ENCODE assay signal across 8 mouse cellular contexts in the genomic region with DNA sequence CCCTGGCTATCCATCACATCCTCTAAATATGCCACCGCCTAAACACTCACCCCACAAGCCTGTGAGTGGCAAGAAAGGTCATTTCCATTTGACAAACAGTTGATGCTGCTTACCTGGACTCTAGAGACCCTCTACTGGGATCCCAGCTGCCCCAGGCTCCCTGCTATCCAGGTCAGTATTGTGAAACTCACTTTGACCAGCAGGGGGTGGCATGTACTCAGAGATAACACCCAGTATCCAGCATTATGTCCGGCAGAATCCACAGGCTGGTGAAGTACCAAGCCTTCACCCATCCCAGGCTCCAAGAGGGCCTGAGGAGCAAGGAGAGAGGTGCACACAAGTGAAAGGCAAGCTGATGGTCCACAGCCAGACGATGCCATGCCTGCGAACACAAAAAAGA. TPM values are rescaled to one million over a fixed set of nuclear protein-coding genes. Genes with fewer than 3 reads are reported as not detected.
DNase-seq lines count a peak whose midpoint lies in the region; ATAC-seq and TF ChIP-seq lines count a peak whose summit lies in the region.

No protein-coding gene starts in this region.

- H3K4me3 ChIP-seq in midbrain, embryonic 14.5 days (replicated peaks; ENCODE audit: low read depth, low read length), result no peak overlapping the region
- no peak overlapping the region for H3K4me3 ChIP-seq in midbrain, embryonic 16.5 days (ENCODE audit: low read depth, low read length)
- no peak overlapping the region for H3K4me3 ChIP-seq in bone marrow, adult 2 months (replicated peaks; ENCODE audit: control insufficient read depth, low read depth, low read length)
- no peak overlapping the region for H3K4me3 ChIP-seq in embryonic facial prominence, embryonic 15.5 days (replicated peaks)
- no peak overlapping the region for H3K4me3 ChIP-seq in neural tube, embryonic 11.5 days (ENCODE audit: low read depth, low read length)

- 80% methylated on average over 4 of the region's 4 CpGs for WGBS in midbrain, embryonic 14.5 days
- WGBS in midbrain, embryonic 16.5 days, result 77% methylated on average over 4 of the region's 4 CpGs
- WGBS in bone marrow, adult 2 months, result 56% methylated on average over 4 of the region's 4 CpGs
- WGBS in embryonic facial prominence, embryonic 15.5 days, result 67% methylated on average over 4 of the region's 4 CpGs
- 84% methylated on average over 4 of the region's 4 CpGs for WGBS in neural tube, embryonic 11.5 days

- peak; percentile 78 for DNase-seq in midbrain, embryonic 14.5 days
- DNase-seq in induced T-regulatory cell, adult 2 months (ENCODE audit: low read depth), result peak; percentile 48
- DNase-seq in left cerebral cortex, postnatal 25 days (ENCODE audit: low spot score in 2 of 2), result peak; percentile 73 to 79
- peak; percentile 56 for DNase-seq in neural tube, embryonic 11.5 days (ENCODE audit: low spot score)
- DNase-seq in thymus, postnatal 10 days (ENCODE audit: low spot score in 2 of 2), result peak; percentile 16 to 49

- H3K36me3 ChIP-seq in midbrain, embryonic 14.5 days (ENCODE audit: control insufficient read depth, insufficient read depth, low read length), result no peaks in the 10 kb centered on the region
- H3K36me3 ChIP-seq in midbrain, embryonic 16.5 days (ENCODE audit: control insufficient read depth, insufficient read depth, low read length), result no peaks in the 10 kb centered on the region
- H3K36me3 ChIP-seq in embryonic facial prominence, embryonic 15.5 days, result no peaks in the 10 kb centered on the region
- no peaks in the 10 kb centered on the region for H3K36me3 ChIP-seq in neural tube, embryonic 11.5 days (ENCODE audit: control insufficient read depth, insufficient read depth, low read length)

- intact Hi-C loops in left cerebral cortex, postnatal 25 days (cut with DNase I), result loop anchor here (10.0 kb wide), 3 partner anchors 46 to 254 kb away; no protein-coding TSS in a partner anchor

- H3K9ac ChIP-seq in midbrain, embryonic 14.5 days (replicated peaks; ENCODE audit: low read length), result no peak overlapping the region
- H3K9ac ChIP-seq in midbrain, embryonic 16.5 days (ENCODE audit: low read depth, low read length), result no peak overlapping the region
- no peak overlapping the region for H3K9ac ChIP-seq in embryonic facial prominence, embryonic 15.5 days
- H3K9ac ChIP-seq in neural tube, embryonic 11.5 days (ENCODE audit: low read length), result no peak overlapping the region

- no peak for TF ChIP-seq POLR2A in bone marrow, adult 2 months (IDR thresholded peaks at IDR 0.05; ENCODE audit: borderline replicate concordance, control insufficient read depth, low read depth, low read length)

- no peak for ATAC-seq in midbrain, embryonic 14.5 days (ENCODE audit: low FRiP score, low TSS enrichment)
- no peak for ATAC-seq in midbrain, embryonic 16.5 days
- 0 out of 2 replicates have a peak, but pooled peaks have one; percentile 54 for ATAC-seq in embryonic facial prominence, embryonic 15.5 days (ENCODE audit: insufficient number of reproducible peaks, low FRiP score, low TSS enrichment, low read depth)
- no peak for ATAC-seq in neural tube, embryonic 11.5 days (ENCODE audit: insufficient read depth, low FRiP score, low TSS enrichment)

- no peak overlapping the region for H3K27ac ChIP-seq in midbrain, embryonic 14.5 days (replicated peaks; ENCODE audit: low read depth, low read length)
- no peak overlapping the region for H3K27ac ChIP-seq in midbrain, embryonic 16.5 days (ENCODE audit: low read length)
- H3K27ac ChIP-seq in bone marrow, adult 2 months (ENCODE audit: control insufficient read depth, insufficient read depth, low read depth, low read length, poor library complexity), result no peak overlapping the region
- H3K27ac ChIP-seq in embryonic facial prominence, embryonic 15.5 days (replicated peaks), result no peak overlapping the region
- no peak overlapping the region for H3K27ac ChIP-seq in neural tube, embryonic 11.5 days (ENCODE audit: low read depth, low read length)

- no peaks in the 10 kb centered on the region for H3K9me3 ChIP-seq in midbrain, embryonic 14.5 days (ENCODE audit: control insufficient read depth, low read length)
- H3K9me3 ChIP-seq in midbrain, embryonic 16.5 days (replicated peaks; ENCODE audit: control insufficient read depth, low read length, poor library complexity, severe bottlenecking), result no peaks in the 10 kb centered on the region
- no peaks in the 10 kb centered on the region for H3K9me3 ChIP-seq in embryonic facial prominence, embryonic 15.5 days (replicated peaks)
- no peaks in the 10 kb centered on the region for H3K9me3 ChIP-seq in neural tube, embryonic 11.5 days (ENCODE audit: control insufficient read depth, low read length)

- no peaks in the 10 kb centered on the region for H3K4me1 ChIP-seq in midbrain, embryonic 14.5 days (ENCODE audit: control insufficient read depth, insufficient read depth, low read length)
- no peaks in the 10 kb centered on the region for H3K4me1 ChIP-seq in midbrain, embryonic 16.5 days (ENCODE audit: control insufficient read depth, insufficient read depth, low read length)
- H3K4me1 ChIP-seq in bone marrow, adult 2 months (ENCODE audit: control insufficient read depth, insufficient read depth, low read length), result no peaks in the 10 kb centered on the region
- no peaks in the 10 kb centered on the region for H3K4me1 ChIP-seq in embryonic facial prominence, embryonic 15.5 days
- H3K4me1 ChIP-seq in neural tube, embryonic 11.5 days (ENCODE audit: control insufficient read depth, insufficient read depth, low read length), result no peaks in the 10 kb centered on the region

- no peaks in the 10 kb centered on the region for H3K27me3 ChIP-seq in midbrain, embryonic 14.5 days (ENCODE audit: control insufficient read depth, insufficient read depth, low read length)
- no peaks in the 10 kb centered on the region for H3K27me3 ChIP-seq in midbrain, embryonic 16.5 days (ENCODE audit: control insufficient read depth, insufficient read depth, low read depth, low read length)
- no peaks in the 10 kb centered on the region for H3K27me3 ChIP-seq in embryonic facial prominence, embryonic 15.5 days
- no peaks in the 10 kb centered on the region for H3K27me3 ChIP-seq in neural tube, embryonic 11.5 days (ENCODE audit: control insufficient read depth, insufficient read depth, low read length)

- no peak overlapping the region for H3K4me2 ChIP-seq in midbrain, embryonic 14.5 days (ENCODE audit: low read length)
- H3K4me2 ChIP-seq in midbrain, embryonic 16.5 days (ENCODE audit: low read length), result no peak overlapping the region
- no peak overlapping the region for H3K4me2 ChIP-seq in embryonic facial prominence, embryonic 15.5 days (replicated peaks)
- H3K4me2 ChIP-seq in neural tube, embryonic 11.5 days (ENCODE audit: low read depth), result no peak overlapping the region

- peak; percentile 50 for TF ChIP-seq CTCF in bone marrow, adult 2 months (IDR thresholded peaks at IDR 0.05; ENCODE audit: control insufficient read depth, insufficient read depth, low read length)

RNA-seq across cellular contexts. Expression of gene Ccn5, which starts 32.2 kb away (rescaled TPM):
- 0.57 and 0.70 TPM in 2 replicates for polyA plus RNA-seq in midbrain, embryonic 14.5 days (2014; fragmentation: Nextera tagmentation; extraction: Ambion mirVana)
- polyA plus RNA-seq in midbrain, embryonic 16.5 days (2015; fragmentation: Nextera tagmentation; extraction: Ambion mirVana), result 0.47 and 0.72 TPM in 2 replicates
- polyA plus RNA-seq in bone marrow, adult 2 months (2011; ENCODE audit: insufficient read depth, insufficient read length, low replicate concordance, missing spikeins), result 3.1 and 12.3 TPM in 2 replicates
- polyA plus RNA-seq in embryonic facial prominence, embryonic 15.5 days (2015; fragmentation: Nextera tagmentation; extraction: Ambion mirVana), result 1.4 and 2.9 TPM in 2 replicates
- not detected for total RNA-seq in left cerebral cortex, postnatal 25 days (2021)
- polyA plus RNA-seq in neural tube, embryonic 11.5 days (2014; fragmentation: Nextera tagmentation; extraction: Ambion mirVana), result 0.27 and 0.44 TPM in 2 replicates

RNA-seq across cellular contexts. Expression of gene Ada, which starts 38.4 kb away (rescaled TPM):
- 2.8 and 3.4 TPM in 2 replicates for polyA plus RNA-seq in midbrain, embryonic 14.5 days (2014; fragmentation: Nextera tagmentation; extraction: Ambion mirVana)
- 4.0 and 4.4 TPM in 2 replicates for polyA plus RNA-seq in midbrain, embryonic 16.5 days (2015; fragmentation: Nextera tagmentation; extraction: Ambion mirVana)
- polyA plus RNA-seq in bone marrow, adult 2 months (2011; ENCODE audit: insufficient read depth, insufficient read length, low replicate concordance, missing spikeins), result 4.0 and 14.9 TPM in 2 replicates
- polyA plus RNA-seq in embryonic facial prominence, embryonic 15.5 days (2015; fragmentation: Nextera tagmentation; extraction: Ambion mirVana), result 8.1 and 8.4 TPM in 2 replicates
- total RNA-seq in left cerebral cortex, postnatal 25 days (2021), result 1 to 10 TPM; 1.1 to 1.2 TPM
- 5.1 and 8.6 TPM in 2 replicates for polyA plus RNA-seq in neural tube, embryonic 11.5 days (2014; fragmentation: Nextera tagmentation; extraction: Ambion mirVana)
